Mouse (Mus musculus) gastrocnemius, postnatal 10 days (tissue): ENCODE measurements at regions not wholly inside any gene's neighbourhood (a gene's known extent, or its start where the extent isn't known, plus 50 kb on each side); places are given as distances from the start of the nearest gene placed in this dataset.

Experiments used
- DNase-seq: peaks from one replicate; pipeline ENCODE4 v3.0.0; 2021; ENCODE audit warnings: mixed read lengths

DNA sequence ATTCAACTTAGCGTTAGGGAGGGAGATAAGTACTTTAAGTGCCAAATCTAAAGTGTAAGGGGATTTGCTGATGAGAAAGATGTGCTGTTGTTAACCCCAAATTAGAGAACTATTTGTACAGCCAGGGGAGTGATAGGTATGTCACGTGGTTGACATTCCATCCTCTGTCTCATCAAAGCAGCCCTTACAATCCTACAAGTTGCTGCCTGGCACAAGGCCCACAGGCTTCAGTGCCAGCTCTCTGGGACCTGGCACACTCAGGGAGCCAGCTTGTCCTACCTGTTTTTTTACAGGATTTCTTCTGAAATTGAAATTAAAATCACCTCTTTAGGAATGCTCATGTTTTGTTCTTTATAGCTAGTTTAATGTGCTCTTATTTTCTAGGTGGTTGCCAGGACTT is 68.6 kb upstream of the Egln3 start:
- DNase-seq: no peak

- no peak for DNase-seq
Measured at GRCm38 (mm10) chr12:54265852-54266251, 62.2 kb upstream of the Egln3 start.

DNA sequence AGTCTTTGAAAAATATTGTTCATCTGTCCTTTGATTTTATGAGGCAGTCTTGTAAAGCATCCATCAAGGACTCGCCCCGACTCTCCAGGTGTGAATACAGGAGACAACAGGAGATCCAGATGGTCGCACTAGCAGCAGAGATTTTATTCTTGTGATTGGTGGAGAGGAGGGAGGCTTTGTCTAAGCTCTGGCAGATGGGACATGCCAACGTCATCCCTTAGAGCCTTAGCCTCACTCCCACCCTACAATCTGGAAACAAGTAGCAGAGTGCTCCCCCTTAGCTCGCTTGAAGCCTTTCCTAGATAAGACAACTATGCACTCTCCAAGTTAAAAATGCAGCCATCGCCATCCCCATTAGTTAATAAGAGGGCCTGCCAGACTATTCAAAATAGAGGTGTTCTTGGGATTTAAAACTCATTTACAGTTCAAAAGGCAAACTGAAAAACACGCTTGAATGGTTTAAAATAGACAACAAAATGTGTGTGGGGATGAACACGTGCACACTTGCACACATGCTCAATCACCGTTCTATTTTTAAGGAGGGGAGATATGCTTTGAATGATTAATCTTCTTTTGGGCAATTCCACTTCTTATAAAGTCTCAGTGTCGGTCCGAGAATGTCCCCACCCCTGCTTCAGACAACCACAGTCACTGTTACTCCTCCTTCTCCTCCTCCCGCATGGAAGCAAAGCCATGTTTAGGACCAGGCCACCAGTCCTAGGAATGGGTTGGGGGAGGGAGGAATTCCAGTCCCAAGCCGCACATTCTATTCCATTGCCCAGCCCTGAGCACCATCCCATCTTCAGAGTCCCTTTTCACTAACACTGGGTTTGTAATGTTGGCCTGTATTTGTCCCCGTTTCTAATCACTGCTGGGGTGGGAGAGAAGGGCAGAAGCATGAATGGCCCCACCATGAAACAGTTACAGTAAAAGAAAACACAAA is 61.5 kb upstream of the Egln3 start:
- no peak for DNase-seq

- no peak for DNase-seq
Measured at GRCm38 (mm10) chr12:54264418-54264733, 60.7 kb upstream of the Egln3 start.

DNA sequence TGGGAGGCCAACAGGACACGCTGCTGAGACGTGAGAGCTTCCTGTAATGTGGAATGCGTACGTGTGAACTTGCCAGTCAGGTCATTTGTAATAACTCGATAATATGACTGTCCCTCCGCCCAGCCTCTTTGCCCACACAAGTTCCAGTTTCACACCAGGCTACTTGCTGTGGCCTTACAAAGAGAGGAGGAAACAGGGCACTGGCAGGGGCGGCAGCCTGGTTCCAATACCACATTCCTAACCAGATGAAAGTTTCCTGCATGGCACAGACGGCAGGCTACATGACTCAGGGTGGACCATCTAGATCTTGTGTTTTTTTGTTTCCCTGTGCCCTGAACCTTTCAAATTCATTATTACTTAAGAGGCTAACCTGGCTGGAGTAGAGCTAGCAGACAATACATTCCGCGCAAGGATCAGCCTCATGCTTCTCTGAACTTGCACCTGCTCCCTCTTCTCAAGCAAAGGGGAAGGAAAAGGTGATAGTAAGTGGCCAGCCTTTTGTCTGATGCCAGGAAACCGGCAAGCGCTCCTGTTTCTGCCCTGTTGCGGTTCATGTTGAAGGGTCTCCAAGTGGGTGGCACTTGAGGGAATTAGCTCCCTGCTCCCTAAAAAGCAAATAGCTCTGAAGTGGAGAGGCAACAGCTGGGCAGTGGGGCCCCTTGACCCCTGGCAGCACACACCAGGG is 60.2 kb upstream of the Egln3 start:
- DNase-seq: no peak

GRCm38 (mm10) chr12:54262236-54263005 is 58.8 kb upstream of the Egln3 start:
- no peak for DNase-seq

DNA sequence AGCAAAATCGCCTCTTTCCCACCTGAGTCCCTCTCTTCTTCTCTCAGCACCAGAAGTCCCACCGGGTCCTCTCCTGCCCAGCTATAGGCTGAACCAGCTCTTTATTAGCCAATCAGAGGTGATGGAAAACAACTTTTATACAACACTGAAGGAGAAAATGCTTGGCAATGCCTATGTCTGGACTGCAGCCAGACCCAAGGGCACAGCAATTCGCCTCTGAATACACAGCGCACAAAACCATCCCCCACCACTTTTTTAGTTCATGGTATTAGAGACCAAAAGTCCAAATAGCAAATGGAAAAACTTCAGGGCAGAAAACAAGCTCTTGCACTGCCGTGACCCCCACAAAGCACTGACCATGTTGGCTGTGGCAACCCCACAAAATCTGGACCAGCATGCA is 57.8 kb upstream of the Egln3 start:
- no peak for DNase-seq

DNA sequence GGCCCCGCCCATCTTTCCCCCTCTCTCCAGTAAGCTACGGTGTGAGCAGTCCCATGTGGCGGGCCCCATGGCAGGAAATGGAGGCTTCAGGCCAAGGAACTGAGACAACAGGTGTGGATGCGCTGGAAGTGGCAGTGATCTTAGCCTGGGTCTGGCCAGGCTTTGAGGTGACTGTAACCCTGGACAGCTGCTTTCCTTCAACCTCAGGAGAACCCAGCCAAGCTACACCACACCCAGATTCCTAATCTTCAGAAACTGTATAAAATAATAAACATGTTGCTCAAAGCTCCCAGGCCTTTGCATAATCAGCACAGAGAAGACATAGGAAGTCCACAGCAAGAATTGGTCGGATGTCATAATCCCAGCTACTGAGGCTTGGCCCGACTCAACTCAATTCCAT is 56.8 kb upstream of the Egln3 start:
- no peak for DNase-seq

DNA sequence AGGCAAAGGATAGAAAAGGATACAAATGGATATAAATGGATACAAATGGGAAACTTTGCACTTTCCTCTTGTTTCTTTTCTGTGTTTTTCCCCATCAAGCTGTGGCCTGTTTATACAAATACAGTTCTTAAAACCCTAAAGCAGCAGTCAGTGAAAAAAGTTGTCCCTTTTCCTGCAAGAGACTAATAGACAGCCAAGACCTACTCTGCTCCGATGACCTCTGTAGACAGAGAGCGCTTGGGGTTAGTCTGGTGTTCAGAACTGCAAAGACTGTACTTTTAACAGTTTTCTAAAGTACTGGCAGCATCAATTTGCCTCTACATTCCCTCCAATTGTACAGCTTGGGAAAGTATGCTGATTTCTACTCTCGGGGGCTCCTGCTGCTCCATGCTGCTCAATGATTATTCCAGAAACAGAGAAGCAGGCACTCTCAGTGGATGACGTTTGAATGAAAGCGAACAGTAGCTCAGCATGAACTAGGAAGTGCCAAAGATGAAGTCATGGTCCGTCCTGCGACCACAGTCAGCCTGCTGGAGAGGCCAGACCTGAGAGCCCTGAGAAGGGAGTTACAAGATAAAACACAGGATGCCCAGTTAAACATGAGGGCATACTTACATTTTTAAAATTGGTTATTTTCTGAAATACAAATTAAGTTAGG is 54.2 kb upstream of the Egln3 start:
- DNase-seq: no peak

- DNase-seq: no peak
Measured at GRCm38 (mm10) chr12:54256506-54257128, 53.0 kb upstream of the Egln3 start.
